Mouse (Mus musculus): ENCODE results near the gene Etfa. TPM values are rescaled to one million over a fixed set of nuclear protein-coding genes. Genes with fewer than 3 reads are reported as not detected.
A peak's percentile ranks its signal among the peaks of the same experiment; 100 is the strongest.

Etfa gene
- polyA plus RNA-seq, 1 experiment from 2014 or later: 141 TPM

DNA sequence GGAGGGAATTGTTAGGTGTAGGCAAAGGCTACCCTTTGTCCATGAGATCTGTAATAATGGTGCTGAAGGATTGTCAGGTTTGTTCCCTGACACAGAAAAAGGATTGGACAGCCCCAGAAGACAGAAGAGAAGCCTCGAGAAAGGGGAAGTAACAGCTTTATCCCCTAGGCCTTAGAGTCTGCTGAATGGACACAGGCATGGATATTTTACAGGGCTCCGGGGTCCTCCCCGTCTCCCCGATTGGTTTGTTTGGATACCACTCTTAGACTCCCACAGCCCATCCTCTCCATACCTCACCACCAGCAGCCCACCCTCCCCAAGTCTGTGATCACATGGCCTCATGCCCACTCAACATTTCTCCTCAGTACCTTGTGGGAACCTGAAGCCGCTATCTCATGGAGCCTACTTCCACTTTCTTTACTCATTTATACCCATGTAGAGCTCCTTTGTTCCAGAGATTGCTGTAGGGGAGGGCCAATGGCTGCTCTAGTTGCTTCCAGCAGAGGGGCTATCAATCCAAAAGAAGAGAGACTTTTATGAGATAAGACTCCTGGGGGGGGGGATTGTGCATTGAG, 72.8 kb downstream of the Etfa start:
- 91% methylated on average over 5 of the region's 5 CpGs for WGBS
- no peaks in the 10 kb centered on the region for H3K36me3 ChIP-seq (ENCODE audit: control insufficient read depth, insufficient read depth, low read length)
- no peaks in the 10 kb centered on the region for H3K27me3 ChIP-seq (ENCODE audit: control insufficient read depth, insufficient read depth, low read length)
- no peak overlapping the region for H3K9ac ChIP-seq (ENCODE audit: low read length)
- H3K4me2 ChIP-seq: no peak overlapping the region
- no peak overlapping the region for H3K27ac ChIP-seq (ENCODE audit: low read depth, low read length)
- H3K4me3 ChIP-seq (ENCODE audit: low read depth, low read length): no peak overlapping the region
- DNase-seq (ENCODE audit: low spot score, missing footprints) (peak; percentile 64), ATAC-seq (ENCODE audit: low FRiP score) (no peak)
- H3K9me3 ChIP-seq (ENCODE audit: control insufficient read depth, low read length): no peaks in the 10 kb centered on the region
- no peaks in the 10 kb centered on the region for H3K4me1 ChIP-seq (ENCODE audit: control insufficient read depth, insufficient read depth, low read length)

- Histone ChIP-seq H3K9me3 (ENCODE audit: control insufficient read depth, low read length) (no peaks in the 10 kb centered on the region), H3K4me3 (ENCODE audit: low read depth, low read length) (no peak overlapping the region), H3K36me3 (ENCODE audit: control insufficient read depth, insufficient read depth, low read length) (no peaks in the 10 kb centered on the region), H3K9ac (ENCODE audit: low read length) (no peak overlapping the region), H3K4me2 (no peak overlapping the region), H3K4me1 (ENCODE audit: control insufficient read depth, insufficient read depth, low read length) (no peaks in the 10 kb centered on the region), H3K27ac (ENCODE audit: low read depth, low read length) (no peak overlapping the region), H3K27me3 (ENCODE audit: control insufficient read depth, insufficient read depth, low read length) (no peaks in the 10 kb centered on the region)
- DNase-seq (ENCODE audit: low spot score, missing footprints) (no peak), ATAC-seq (ENCODE audit: low FRiP score) (no peak)
- 72% methylated on average over 3 of the region's 3 CpGs for WGBS
Measured at GRCm38 (mm10) chr9:55438433-55438832, 73.6 kb downstream of the Etfa start.

- H3K4me1 ChIP-seq (ENCODE audit: control insufficient read depth, insufficient read depth, low read length): no peaks in the 10 kb centered on the region
- ATAC-seq (ENCODE audit: low FRiP score) (no peak), DNase-seq (ENCODE audit: low spot score, missing footprints) (peak; percentile 44)
- no peaks in the 10 kb centered on the region for H3K36me3 ChIP-seq (ENCODE audit: control insufficient read depth, insufficient read depth, low read length)
- no peak overlapping the region for H3K4me2 ChIP-seq
- no peaks in the 10 kb centered on the region for H3K9me3 ChIP-seq (ENCODE audit: control insufficient read depth, low read length)
- 0 out of 2 replicates have a peak, but pooled peaks cover 4% of the 10 kb centered on the region for H3K27me3 ChIP-seq (ENCODE audit: control insufficient read depth, insufficient read depth, low read length)
- no peak overlapping the region for H3K27ac ChIP-seq (ENCODE audit: low read depth, low read length)
- no peak overlapping the region for H3K4me3 ChIP-seq (ENCODE audit: low read depth, low read length)
- H3K9ac ChIP-seq (ENCODE audit: low read length): no peak overlapping the region
- 83% methylated on average over 5 of the region's 5 CpGs for WGBS
Measured at GRCm38 (mm10) chr9:55433875-55434274, 78.2 kb downstream of the Etfa start.

- Histone ChIP-seq H3K27ac (ENCODE audit: low read depth, low read length) (no peak overlapping the region), H3K9me3 (ENCODE audit: control insufficient read depth, low read length) (no peaks in the 10 kb centered on the region), H3K9ac (ENCODE audit: low read length) (no peak overlapping the region), H3K36me3 (ENCODE audit: control insufficient read depth, insufficient read depth, low read length) (no peaks in the 10 kb centered on the region), H3K27me3 (ENCODE audit: control insufficient read depth, insufficient read depth, low read length) (0 out of 2 replicates have a peak, but pooled peaks cover 4% of the 10 kb centered on the region), H3K4me3 (ENCODE audit: low read depth, low read length) (no peak overlapping the region), H3K4me2 (no peak overlapping the region), H3K4me1 (ENCODE audit: control insufficient read depth, insufficient read depth, low read length) (no peaks in the 10 kb centered on the region)
- 78% methylated on average over 14 of the region's 14 CpGs for WGBS
- DNase-seq (ENCODE audit: low spot score, missing footprints): peak; percentile 82
- ATAC-seq (ENCODE audit: low FRiP score): no peak
Measured at GRCm38 (mm10) chr9:55432306-55433289, 79.4 kb downstream of the Etfa start.

GRCm38 (mm10) chr9:55430133-55430532, 81.9 kb downstream of the Etfa start:
- Histone ChIP-seq H3K27me3 (ENCODE audit: control insufficient read depth, insufficient read depth, low read length) (0 out of 2 replicates have a peak, but pooled peaks cover 4% of the 10 kb centered on the region), H3K27ac (ENCODE audit: low read depth, low read length) (no peak overlapping the region), H3K4me1 (ENCODE audit: control insufficient read depth, insufficient read depth, low read length) (no peaks in the 10 kb centered on the region), H3K4me3 (ENCODE audit: low read depth, low read length) (no peak overlapping the region), H3K9me3 (ENCODE audit: control insufficient read depth, low read length) (no peaks in the 10 kb centered on the region), H3K36me3 (ENCODE audit: control insufficient read depth, insufficient read depth, low read length) (no peaks in the 10 kb centered on the region), H3K9ac (ENCODE audit: low read length) (no peak overlapping the region), H3K4me2 (no peak overlapping the region)
- ATAC-seq (ENCODE audit: low FRiP score): no peak
- WGBS: 29% methylated on average over 20 of the region's 20 CpGs
- peak; percentile 81 for DNase-seq (ENCODE audit: low spot score, missing footprints)

DNA sequence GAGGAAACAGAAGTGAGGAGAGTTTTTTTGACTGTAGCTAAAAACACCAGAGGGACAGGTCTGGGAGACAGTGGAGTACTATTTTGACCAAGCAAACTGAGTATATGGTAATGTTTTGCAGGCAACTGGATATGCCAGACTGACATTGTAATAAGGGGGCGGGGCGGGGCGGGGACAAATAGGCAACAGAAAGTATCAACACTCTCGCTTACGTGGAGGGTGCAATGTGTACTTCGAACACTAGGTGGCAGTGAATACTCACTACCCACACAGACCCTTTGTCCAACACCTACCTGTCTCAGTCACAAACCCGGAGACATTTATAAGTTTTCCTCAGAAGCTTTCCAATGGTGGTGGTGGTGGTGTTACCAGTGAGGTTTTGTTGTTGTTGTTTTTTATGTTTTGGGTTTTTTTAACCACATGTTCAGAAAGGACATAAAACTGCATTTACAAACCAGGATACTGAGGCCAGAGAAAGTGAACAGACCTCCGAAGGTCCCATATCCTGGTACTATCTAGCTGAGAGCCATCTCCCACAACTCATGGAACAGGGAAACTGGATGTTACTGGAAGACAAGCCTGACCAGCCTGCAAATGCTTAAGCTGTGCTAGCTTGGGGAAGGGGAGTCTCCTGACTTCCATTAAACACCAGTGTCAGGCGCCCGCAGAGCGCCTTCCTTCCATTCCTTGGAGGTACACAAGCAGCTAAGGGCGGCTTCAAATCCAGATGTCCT, 82.6 kb downstream of the Etfa start:
- Histone ChIP-seq H3K27me3 (ENCODE audit: control insufficient read depth, insufficient read depth, low read length) (0 out of 2 replicates have a peak, but pooled peaks cover 4% of the 10 kb centered on the region), H3K4me1 (ENCODE audit: control insufficient read depth, insufficient read depth, low read length) (no peaks in the 10 kb centered on the region), H3K4me3 (ENCODE audit: low read depth, low read length) (no peak overlapping the region), H3K36me3 (ENCODE audit: control insufficient read depth, insufficient read depth, low read length) (no peaks in the 10 kb centered on the region), H3K9ac (ENCODE audit: low read length) (no peak overlapping the region), H3K4me2 (no peak overlapping the region), H3K9me3 (ENCODE audit: control insufficient read depth, low read length) (no peaks in the 10 kb centered on the region), H3K27ac (ENCODE audit: low read depth, low read length) (no peak overlapping the region)
- ATAC-seq (ENCODE audit: low FRiP score) (peak; percentile 71), DNase-seq (ENCODE audit: low spot score, missing footprints) (peak; percentile 97)
- 36% methylated on average over 12 of the region's 12 CpGs for WGBS

DNA sequence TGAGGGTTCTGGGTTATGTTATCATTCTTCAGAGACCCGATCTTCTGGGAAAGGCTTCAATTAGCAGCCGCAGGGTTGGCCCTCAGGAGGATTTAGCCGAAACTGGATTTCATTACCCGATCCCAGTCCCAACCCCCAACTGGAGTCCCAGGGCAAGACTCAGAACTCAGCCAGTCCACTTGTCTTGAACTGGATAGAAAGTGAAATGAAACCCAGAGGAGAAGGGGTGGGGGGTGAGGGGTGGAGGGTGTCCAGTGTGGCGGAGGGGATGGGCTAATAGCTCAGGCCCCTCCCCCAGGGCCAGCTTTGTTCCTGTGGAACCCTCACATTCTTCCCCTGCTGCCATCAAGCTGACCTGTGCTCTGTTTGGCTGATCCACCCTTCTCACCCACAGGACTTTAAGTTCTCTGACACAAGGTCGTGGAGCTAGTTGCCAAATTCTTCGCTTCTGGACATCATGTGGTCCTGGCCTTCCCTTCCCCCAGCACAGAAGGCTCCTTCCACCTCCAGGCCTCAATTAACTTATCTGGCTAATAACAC, 86.7 kb downstream of the Etfa start:
- no peak for ATAC-seq (ENCODE audit: low FRiP score)
- Histone ChIP-seq H3K27ac (ENCODE audit: low read depth, low read length) (no peak overlapping the region), H3K4me2 (no peak overlapping the region), H3K4me1 (ENCODE audit: control insufficient read depth, insufficient read depth, low read length) (peaks cover 3% of the 10 kb centered on the region; the same call in 1 of the 2 replicates), H3K27me3 (ENCODE audit: control insufficient read depth, insufficient read depth, low read length) (0 out of 2 replicates have a peak, but pooled peaks cover 4% of the 10 kb centered on the region), H3K36me3 (ENCODE audit: control insufficient read depth, insufficient read depth, low read length) (no peaks in the 10 kb centered on the region), H3K4me3 (ENCODE audit: low read depth, low read length) (no peak overlapping the region), H3K9ac (ENCODE audit: low read length) (no peak overlapping the region), H3K9me3 (ENCODE audit: control insufficient read depth, low read length) (peaks cover 5% of the 10 kb centered on the region)
- WGBS: 57% methylated on average over 7 of the region's 7 CpGs
- no peak for DNase-seq (ENCODE audit: low spot score, missing footprints)

DNA sequence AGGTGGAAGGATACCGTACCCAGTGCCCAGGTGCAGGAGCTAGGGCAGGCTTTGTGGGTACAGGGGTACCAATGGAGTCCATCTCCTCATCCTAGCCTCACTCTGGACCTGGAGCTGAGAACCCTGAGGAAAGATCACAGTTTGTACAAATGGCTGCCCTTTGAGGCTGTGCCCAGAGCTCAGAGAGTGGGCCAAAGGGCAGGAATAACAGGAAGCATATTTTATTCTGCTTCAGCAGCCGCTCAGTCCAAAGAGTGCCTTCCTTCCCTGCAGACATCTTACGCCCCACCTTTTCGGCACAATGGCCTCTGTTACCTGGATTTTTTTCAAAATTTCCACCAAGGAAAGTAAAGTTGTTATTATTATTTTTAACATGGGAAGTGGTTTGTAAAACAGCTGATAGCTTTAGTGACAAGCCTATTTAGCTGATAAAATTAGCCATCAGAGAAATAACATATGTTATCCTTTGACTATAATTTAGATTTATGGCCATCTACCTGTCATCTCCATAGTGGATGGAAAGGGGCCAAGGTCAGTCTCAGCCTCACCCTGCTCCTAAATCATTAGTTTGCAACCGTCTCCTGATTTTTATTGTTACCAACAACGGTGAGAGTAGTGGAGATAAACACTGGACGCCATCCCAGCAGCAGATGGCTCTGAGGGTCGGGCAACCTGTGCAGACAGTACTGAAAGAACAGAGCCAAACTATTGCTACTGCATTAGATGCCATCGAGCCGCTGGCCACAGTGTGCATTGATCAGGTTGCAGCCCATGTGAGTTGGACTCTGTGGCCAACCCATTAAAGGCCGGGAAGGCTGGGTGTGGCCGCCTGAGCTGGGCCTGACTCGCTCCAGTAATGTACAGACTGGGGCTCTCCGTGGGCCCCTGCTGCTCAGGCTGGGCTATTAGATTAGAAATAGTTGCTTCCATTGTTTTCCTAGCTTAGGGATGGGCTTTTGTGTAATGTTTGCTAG, 88.3 kb downstream of the Etfa start:
- H3K9me3 ChIP-seq (ENCODE audit: control insufficient read depth, low read length): peaks cover 5% of the 10 kb centered on the region
- 68% methylated on average over 14 of the region's 14 CpGs for WGBS
- no peak overlapping the region for H3K4me3 ChIP-seq (ENCODE audit: low read depth, low read length)
- H3K27me3 ChIP-seq (ENCODE audit: control insufficient read depth, insufficient read depth, low read length): no peaks in the 10 kb centered on the region
- no peaks in the 10 kb centered on the region for H3K36me3 ChIP-seq (ENCODE audit: control insufficient read depth, insufficient read depth, low read length)
- DNase-seq (ENCODE audit: low spot score, missing footprints): no peak
- no peak overlapping the region for H3K9ac ChIP-seq (ENCODE audit: low read length)
- no peak overlapping the region for H3K4me2 ChIP-seq
- H3K4me1 ChIP-seq (ENCODE audit: control insufficient read depth, insufficient read depth, low read length): peaks cover 3% of the 10 kb centered on the region; the same call in 1 of the 2 replicates
- no peak for ATAC-seq (ENCODE audit: low FRiP score)
- no peak overlapping the region for H3K27ac ChIP-seq (ENCODE audit: low read depth, low read length)
